Mouse (Mus musculus): Measurements from ENCODE around the gene Pcdh9.

- TF ChIP-seq POLR2A (IDR thresholded peaks at IDR 0.05; ENCODE audit: low read depth, low read length) = no peak
- no peak for TF ChIP-seq CTCF (conservative IDR thresholded peaks at IDR 0.05; ENCODE audit: insufficient read depth, insufficient read length, low read depth, low read length)
Observed at GRCm38 (mm10) chr14:93621211-93621610, 269.3 kb downstream of the Pcdh9 start.
